Mouse (Mus musculus) heart, adult 2 months (tissue): ENCODE data around the gene Mon1b.

Experiments used
- CTCF ChIP-seq: fragments of 200-600 bp; IDR thresholded peaks from 2 replicates; pipeline ENCODE4 v1.8.1; 2022; ENCODE audit warnings: antibody characterized with exemption, mild to moderate bottlenecking, moderate library complexity
- EP300 ChIP-seq: fragments of 200-500 bp; IDR thresholded peaks from 2 replicates; pipeline ENCODE4 v1.6.1; 2011; ENCODE audit warnings: low read depth, low read length, control low read depth; ENCODE audit not compliant: insufficient read depth
- POLR2A ChIP-seq: fragments of 200-500 bp; IDR thresholded peaks from 2 replicates; pipeline ENCODE4 v1.6.1; 2011; ENCODE audit warnings: mild to moderate bottlenecking, low read depth, low read length, control low read depth; ENCODE audit not compliant: insufficient read depth

- TF ChIP-seq CTCF (no peak), POLR2A (no peak), EP300 (no peak)
These were observed 8.3 kb downstream of the Mon1b start for GRCm38 (mm10) chr8:113643479-113644210.
